26 mouse cellular contexts compared by ENCODE assay signal in genomic region chr3:51080855-51081254, GRCm38 (mm10).
DNase-seq lines count a peak whose midpoint lies in the region; ATAC-seq and TF ChIP-seq lines count a peak whose summit lies in the region.
"Had no signal": no experiment of that assay in that cellular context is flagged by ENCODE, and none has a peak within 500 bp of the region (broad histone marks: within the 10 kb centered on the region; RNA-seq: fewer than 3 reads in every experiment).

No protein-coding gene starts in this region.

- ATAC-seq in forebrain, embryonic 11.5 days (replicated peaks; ENCODE audit: low FRiP score): no peak
- ATAC-seq in forebrain, postnatal 0 days: no peak
- peak; percentile 64 for ATAC-seq in embryonic facial prominence, embryonic 14.5 days (ENCODE audit: low read depth)
- peak; percentile 75 for ATAC-seq in limb, embryonic 12.5 days (ENCODE audit: insufficient number of reproducible peaks, insufficient read depth, low FRiP score, low TSS enrichment, low read depth)
- no peak for ATAC-seq in frontal cortex, adult (ENCODE audit: low TSS enrichment)
- ATAC-seq in liver, embryonic 12.5 days: no peak
- ATAC-seq: activated CD4-positive, CD25-positive, alpha-beta regulatory T cell, adult 4 months; forebrain, embryonic 13.5 days; intestine, postnatal 0 days had no signal

- no peak overlapping the region for H3K4me2 ChIP-seq in forebrain, embryonic 11.5 days (ENCODE audit: low read depth, low read length, severe bottlenecking)
- H3K4me2 ChIP-seq in forebrain, postnatal 0 days (ENCODE audit: low read depth): no peak overlapping the region
- H3K4me2 ChIP-seq in embryonic facial prominence, embryonic 14.5 days (ENCODE audit: low read depth, low read length): no peak overlapping the region
- H3K4me2 ChIP-seq in limb, embryonic 12.5 days: no peak overlapping the region
- no peak overlapping the region for H3K4me2 ChIP-seq in liver, embryonic 12.5 days
- H3K4me2 ChIP-seq: embryonic facial prominence, embryonic 15.5 days; forebrain, embryonic 13.5 days; heart, embryonic 12.5 days; kidney, embryonic 15.5 days; liver, embryonic 13.5 days; midbrain, embryonic 15.5 days had no signal

- H3K9ac ChIP-seq in forebrain, embryonic 11.5 days (ENCODE audit: low read length): no peak overlapping the region
- no peak overlapping the region for H3K9ac ChIP-seq in forebrain, postnatal 0 days
- H3K9ac ChIP-seq in embryonic facial prominence, embryonic 14.5 days (ENCODE audit: low read depth, low read length): no peak overlapping the region
- no peak overlapping the region for H3K9ac ChIP-seq in limb, embryonic 12.5 days (replicated peaks)
- H3K9ac ChIP-seq in liver, embryonic 12.5 days: no peak overlapping the region
- H3K9ac ChIP-seq: embryonic facial prominence, embryonic 15.5 days; forebrain, embryonic 13.5 days; heart, embryonic 12.5 days; kidney, embryonic 15.5 days; liver, embryonic 13.5 days; midbrain, embryonic 15.5 days had no signal

- no peaks in the 10 kb centered on the region for H3K9me3 ChIP-seq in forebrain, embryonic 11.5 days (ENCODE audit: control insufficient read depth, low read length)
- H3K9me3 ChIP-seq in forebrain, postnatal 0 days (ENCODE audit: low read length): no peaks in the 10 kb centered on the region
- no peaks in the 10 kb centered on the region for H3K9me3 ChIP-seq in embryonic facial prominence, embryonic 14.5 days (ENCODE audit: control insufficient read depth, low read length)
- no peaks in the 10 kb centered on the region for H3K9me3 ChIP-seq in limb, embryonic 12.5 days
- no peaks in the 10 kb centered on the region for H3K9me3 ChIP-seq in liver, embryonic 12.5 days (replicated peaks)
- H3K9me3 ChIP-seq: embryonic facial prominence, embryonic 15.5 days; forebrain, embryonic 13.5 days; heart, embryonic 12.5 days; kidney, embryonic 15.5 days; liver, embryonic 13.5 days; midbrain, embryonic 15.5 days had no signal

- peak; percentile 37 for DNase-seq in forebrain, embryonic 11.5 days (ENCODE audit: low spot score)
- no peak for DNase-seq in forebrain, postnatal 0 days
- DNase-seq in 3T3-L1 (ENCODE audit: low read depth, low spot score): peak; percentile 75
- DNase-seq in embryonic facial prominence, embryonic 14.5 days (ENCODE audit: low spot score): peak; percentile 69
- no peak for DNase-seq in thymus, postnatal 25 days
- DNase-seq: adrenal gland, postnatal 10 days; cerebellum, adult 2 months; cerebellum, postnatal 25 days; gastrocnemius, postnatal 10 days; heart, adult 18-20 months; heart, postnatal 14 days; kidney, postnatal 36 days; liver, embryonic 13.5 days; lung, adult 2 months; spleen, adult 18-20 months had no signal

- WGBS in forebrain, embryonic 11.5 days: 75% methylated on average over 7 of the region's 7 CpGs
- 61% methylated on average over 7 of the region's 7 CpGs for WGBS in forebrain, postnatal 0 days
- WGBS in embryonic facial prominence, embryonic 14.5 days: 24% methylated on average over 7 of the region's 7 CpGs
- 15% methylated on average over 7 of the region's 7 CpGs for WGBS in limb, embryonic 12.5 days
- 63% methylated on average over 7 of the region's 7 CpGs for WGBS in liver, embryonic 12.5 days (ENCODE audit: insufficient replicate concordance)

- H3K4me3 ChIP-seq in forebrain, embryonic 11.5 days (ENCODE audit: low read depth, low read length): no peak overlapping the region
- no peak overlapping the region for H3K4me3 ChIP-seq in forebrain, postnatal 0 days (ENCODE audit: low read depth, low read length)
- H3K4me3 ChIP-seq in embryonic facial prominence, embryonic 14.5 days (ENCODE audit: low read depth, low read length): no peak overlapping the region
- H3K4me3 ChIP-seq in limb, embryonic 12.5 days (replicated peaks): no peak overlapping the region
- no peak overlapping the region for H3K4me3 ChIP-seq in liver, embryonic 12.5 days
- H3K4me3 ChIP-seq: embryonic facial prominence, embryonic 15.5 days; forebrain, embryonic 13.5 days; heart, embryonic 12.5 days; kidney, embryonic 15.5 days; liver, embryonic 13.5 days; midbrain, embryonic 15.5 days had no signal

- H3K27me3 ChIP-seq in forebrain, embryonic 11.5 days (ENCODE audit: control insufficient read depth, insufficient read depth, low read length): no peaks in the 10 kb centered on the region
- no peaks in the 10 kb centered on the region for H3K27me3 ChIP-seq in forebrain, postnatal 0 days (ENCODE audit: insufficient read depth, low read length)
- no peaks in the 10 kb centered on the region for H3K27me3 ChIP-seq in embryonic facial prominence, embryonic 14.5 days (replicated peaks; ENCODE audit: control insufficient read depth, insufficient read depth, low read length)
- H3K27me3 ChIP-seq in limb, embryonic 12.5 days: no peaks in the 10 kb centered on the region
- H3K27me3 ChIP-seq in liver, embryonic 12.5 days (replicated peaks): no peaks in the 10 kb centered on the region
- H3K27me3 ChIP-seq: embryonic facial prominence, embryonic 15.5 days; forebrain, embryonic 13.5 days; heart, embryonic 12.5 days; kidney, embryonic 15.5 days; liver, embryonic 13.5 days; midbrain, embryonic 15.5 days had no signal

- H3K27ac ChIP-seq in forebrain, embryonic 11.5 days (ENCODE audit: low read depth, low read length): no peak overlapping the region
- no peak overlapping the region for H3K27ac ChIP-seq in forebrain, postnatal 0 days (ENCODE audit: low read depth, low read length)
- H3K27ac ChIP-seq in embryonic facial prominence, embryonic 14.5 days (replicated peaks; ENCODE audit: low read depth, low read length): no peak overlapping the region
- peak overlapping the region; percentile 94 for H3K27ac ChIP-seq in limb, embryonic 12.5 days
- no peak overlapping the region for H3K27ac ChIP-seq in liver, embryonic 12.5 days
- H3K27ac ChIP-seq: embryonic facial prominence, embryonic 15.5 days; kidney, embryonic 15.5 days; liver, embryonic 13.5 days; macrophage; midbrain, embryonic 15.5 days had no signal

- H3K36me3 ChIP-seq in forebrain, embryonic 11.5 days (ENCODE audit: control insufficient read depth, insufficient read depth, low read length): no peaks in the 10 kb centered on the region
- H3K36me3 ChIP-seq in forebrain, postnatal 0 days (ENCODE audit: insufficient read depth): no peaks in the 10 kb centered on the region
- H3K36me3 ChIP-seq in embryonic facial prominence, embryonic 14.5 days (ENCODE audit: control insufficient read depth, insufficient read depth, low read length): no peaks in the 10 kb centered on the region
- no peaks in the 10 kb centered on the region for H3K36me3 ChIP-seq in limb, embryonic 12.5 days
- no peaks in the 10 kb centered on the region for H3K36me3 ChIP-seq in liver, embryonic 12.5 days
- H3K36me3 ChIP-seq: embryonic facial prominence, embryonic 15.5 days; heart, embryonic 12.5 days; kidney, embryonic 15.5 days; liver, embryonic 13.5 days; midbrain, embryonic 15.5 days had no signal

- H3K4me1 ChIP-seq in forebrain, embryonic 11.5 days (replicated peaks; ENCODE audit: control insufficient read depth, insufficient read depth, low read length): 0 out of 2 replicates have a peak, but pooled peaks cover 3% of the 10 kb centered on the region
- H3K4me1 ChIP-seq in forebrain, postnatal 0 days (ENCODE audit: insufficient read depth): peaks cover 14% of the 10 kb centered on the region
- peaks cover 8% of the 10 kb centered on the region; the same call in 1 of the 2 replicates for H3K4me1 ChIP-seq in embryonic facial prominence, embryonic 14.5 days (ENCODE audit: control insufficient read depth, insufficient read depth, low read length)
- H3K4me1 ChIP-seq in limb, embryonic 12.5 days (replicated peaks): peaks cover 52% of the 10 kb centered on the region
- H3K4me1 ChIP-seq in liver, embryonic 12.5 days: no peaks in the 10 kb centered on the region
- H3K4me1 ChIP-seq: kidney, embryonic 15.5 days; liver, embryonic 13.5 days had no signal

- TF ChIP-seq CTCF in forebrain, postnatal 0 days (IDR thresholded peaks at IDR 0.05; ENCODE audit: low read depth): no peak

Comparison
In these comparisons a context has a peak if more than half of its experiments do, and no peak if none do; other contexts are left out.
1. DNase-seq: peak in forebrain, embryonic 11.5 days (single experiment), 3T3-L1 (single experiment) and embryonic facial prominence, embryonic 14.5 days (single experiment); none in forebrain, postnatal 0 days (single experiment) and thymus, postnatal 25 days (single experiment).
2. ATAC-seq: peak in embryonic facial prominence, embryonic 14.5 days (single experiment) and limb, embryonic 12.5 days (single experiment); none in forebrain, embryonic 11.5 days (single experiment), forebrain, postnatal 0 days (single experiment), frontal cortex, adult (single experiment) and liver, embryonic 12.5 days (single experiment).